ENCODE assay signal across 9 mouse cellular contexts in the genomic region with DNA sequence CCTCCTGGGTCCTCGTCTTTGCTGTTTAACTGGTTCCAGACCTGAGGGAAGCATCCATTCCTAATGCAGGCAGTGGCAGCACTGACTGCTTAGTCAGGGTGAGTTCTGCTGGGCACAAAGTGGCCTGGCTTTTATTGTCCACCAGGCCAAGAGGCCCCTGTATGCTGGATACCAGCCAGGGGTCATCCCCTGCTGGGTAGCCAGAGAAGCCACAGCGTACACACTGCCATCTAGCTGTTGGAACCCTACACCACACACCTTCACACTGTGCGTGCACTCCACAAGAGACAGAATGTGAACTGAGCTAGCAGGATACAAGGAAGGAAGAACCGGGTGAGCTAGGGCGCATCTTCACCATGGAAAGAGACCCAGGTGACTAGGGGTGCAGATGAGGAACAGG.
DNase-seq lines count a peak whose midpoint lies in the region; ATAC-seq and TF ChIP-seq lines count a peak whose summit lies in the region.
"Had no signal": no experiment of that assay in that cellular context is flagged by ENCODE, and none has a peak within 500 bp of the region (broad histone marks: within the 10 kb centered on the region; RNA-seq: fewer than 3 reads in every experiment).

No protein-coding gene starts in this region.

- H3K9ac ChIP-seq in kidney, embryonic 15.5 days = no peak overlapping the region
- H3K9ac ChIP-seq in CH12.LX (ENCODE audit: insufficient read depth, low read depth) = no peak overlapping the region
- no peak overlapping the region for H3K9ac ChIP-seq in lung, embryonic 14.5 days
- H3K9ac ChIP-seq: embryonic facial prominence, embryonic 12.5 days had no signal

- ATAC-seq in kidney, embryonic 15.5 days (replicated peaks; ENCODE audit: low FRiP score) = no peak
- ATAC-seq in lung, embryonic 14.5 days (ENCODE audit: insufficient read depth) = no peak

- no peaks in the 10 kb centered on the region for H3K36me3 ChIP-seq in kidney, embryonic 15.5 days
- no peaks in the 10 kb centered on the region for H3K36me3 ChIP-seq in CH12.LX (replicated peaks in 1 of 2; ENCODE audit: control insufficient read depth in 1 of 2, insufficient read depth in 1 of 2, low read length in 1 of 2)
- H3K36me3 ChIP-seq in lung, embryonic 14.5 days (ENCODE audit: insufficient read depth) = no peaks in the 10 kb centered on the region
- H3K36me3 ChIP-seq: embryonic facial prominence, embryonic 12.5 days had no signal

- no peak overlapping the region for H3K4me3 ChIP-seq in kidney, embryonic 15.5 days (replicated peaks)
- H3K4me3 ChIP-seq in CH12.LX (replicated peaks in 1 of 3; ENCODE audit: low read depth in 2 of 3, low read length in 2 of 3, poor library complexity in 1 of 3) = no peak overlapping the region
- H3K4me3 ChIP-seq in lung, embryonic 14.5 days (ENCODE audit: low read depth, low read length) = no peak overlapping the region
- H3K4me3 ChIP-seq: embryonic facial prominence, embryonic 12.5 days had no signal

- 69% methylated on average over 5 of the region's 5 CpGs for WGBS in kidney, embryonic 15.5 days
- WGBS in lung, embryonic 14.5 days = 50% methylated on average over 5 of the region's 5 CpGs

- dilution Hi-C loops in CH12.LX (cut with MboI; ENCODE audit: extremely low pct_ligation_motif_present, extremely low pct_unique_long_range_greater_than_20kb, low sequenced_read_pairs) = no loop called here

- H3K4me2 ChIP-seq in kidney, embryonic 15.5 days = no peak overlapping the region
- H3K4me2 ChIP-seq in CH12.LX (ENCODE audit: insufficient read depth, low read depth, poor library complexity, severe bottlenecking) = no peak overlapping the region
- no peak overlapping the region for H3K4me2 ChIP-seq in lung, embryonic 14.5 days
- H3K4me2 ChIP-seq: embryonic facial prominence, embryonic 12.5 days had no signal

- H3K4me1 ChIP-seq in kidney, embryonic 15.5 days = peaks cover 18% of the 10 kb centered on the region
- H3K4me1 ChIP-seq in CH12.LX (ENCODE audit: control insufficient read depth in 1 of 2, insufficient read depth in 2 of 2) = no peaks in the 10 kb centered on the region; a peak in 1 of 4 replicates
- no peaks in the 10 kb centered on the region; the same call in 1 of the 2 replicates for H3K4me1 ChIP-seq in lung, embryonic 14.5 days (ENCODE audit: insufficient read depth)

- TF ChIP-seq RAD21 in CH12.LX (IDR thresholded peaks at IDR 0.05; ENCODE audit: low read depth, low read length) = peak; percentile 12

- H3K79me2 ChIP-seq in CH12.LX (replicated peaks; ENCODE audit: control insufficient read depth, extremely low read depth, insufficient read depth, poor library complexity, severe bottlenecking) = no peaks in the 10 kb centered on the region

- H3K27ac ChIP-seq in kidney, embryonic 15.5 days = no peak overlapping the region
- H3K27ac ChIP-seq in CH12.LX (ENCODE audit: insufficient read depth, low read depth) = no peak overlapping the region
- no peak overlapping the region for H3K27ac ChIP-seq in lung, embryonic 14.5 days (ENCODE audit: low read depth)
- H3K27ac ChIP-seq: embryonic facial prominence, embryonic 12.5 days had no signal

- no peak for TF ChIP-seq POLR2A in CH12.LX (IDR thresholded peaks at IDR 0.05; ENCODE audit: low read depth, low read length)

- no peak for TF ChIP-seq EP300 in CH12.LX (IDR thresholded peaks at IDR 0.05; ENCODE audit: low read length)

- peaks cover 3% of the 10 kb centered on the region; the same call in 1 of the 2 replicates for H3K27me3 ChIP-seq in kidney, embryonic 15.5 days
- H3K27me3 ChIP-seq in CH12.LX (replicated peaks) = peaks cover 87% of the 10 kb centered on the region
- H3K27me3 ChIP-seq in lung, embryonic 14.5 days (ENCODE audit: insufficient read depth, low read length) = no peaks in the 10 kb centered on the region
- H3K27me3 ChIP-seq: embryonic facial prominence, embryonic 12.5 days had no signal

- DNase-seq in kidney, adult 18-20 months = peak; percentile 14
- DNase-seq in CH12.LX (ENCODE audit: extremely low read depth) (no peak), R1 (ENCODE audit: low read depth, low spot score) (peak; percentile 8)
- peak; percentile 19 for DNase-seq in lung, embryonic 14.5 days
- DNase-seq in spleen, postnatal 4 days (ENCODE audit: low spot score in 2 of 2) = no peak
- DNase-seq in gastrocnemius, postnatal 10 days = no peak
- DNase-seq: thymus, postnatal 36 days had no signal

- TF ChIP-seq CTCF in CH12.LX (conservative IDR thresholded peaks at IDR 0.05 in 1 of 2, IDR thresholded peaks at IDR 0.05 in 1 of 2; ENCODE audit: low read depth in 2 of 2, low read length in 2 of 2) = peak in 1 of 2 experiments; percentile 53; a peak in 2 of 4 replicates
- peak; percentile 47 for TF ChIP-seq CTCF in lung, embryonic 14.5 days (IDR thresholded peaks at IDR 0.05; ENCODE audit: low read depth)

- H3K9me3 ChIP-seq in kidney, embryonic 15.5 days (replicated peaks) = no peaks in the 10 kb centered on the region
- peaks cover 3% of the 10 kb centered on the region for H3K9me3 ChIP-seq in CH12.LX (replicated peaks; ENCODE audit: low read length)
- H3K9me3 ChIP-seq in lung, embryonic 14.5 days (ENCODE audit: low read depth, low read length) = no peaks in the 10 kb centered on the region
- H3K9me3 ChIP-seq: embryonic facial prominence, embryonic 12.5 days had no signal

- in situ Hi-C loops in CH12.LX (cut with MboI; ENCODE audit: low pct_ligation_motif_present, low pct_unique_long_range_greater_than_20kb, low sequenced_read_pairs) = no loop called here

TF ChIP-seq in CH12.LX, 34 proteins besides CTCF, POLR2A, EP300 and RAD21:
- TF ChIP-seq JUN (IDR thresholded peaks at IDR 0.05; ENCODE audit: insufficient read depth, low read depth, low read length) (no peak), SMC3 (IDR thresholded peaks at IDR 0.05; ENCODE audit: low read depth, low read length) (peak; percentile 11; the same call in 1 of the 2 replicates)

Comparison
In these comparisons a context has a peak if more than half of its experiments do, and no peak if none do; other contexts are left out.
1. DNase-seq: peak in kidney, adult 18-20 months (single experiment), R1 (single experiment) and lung, embryonic 14.5 days (single experiment); none in CH12.LX (single experiment), spleen, postnatal 4 days (0 of 2) and gastrocnemius, postnatal 10 days (single experiment).